Mouse (Mus musculus) embryonic fibroblast, embryonic 13.5 days (primary cell): ENCODE results near the gene Hmg20b.

ENCODE experiments used
- CTCF ChIP-seq: IDR thresholded peaks from 2 replicates; pipeline ENCODE4 v1.5.1; 2011; ENCODE audit warnings: mild to moderate bottlenecking, control low read depth, low read length, moderate library complexity, borderline replicate concordance; ENCODE audit not compliant: insufficient read depth
- POLR2A ChIP-seq: IDR thresholded peaks from 2 replicates; pipeline ENCODE4 v1.6.1; 2011; ENCODE audit warnings: low read depth, mild to moderate bottlenecking, control low read depth, low read length, moderate library complexity

- no peak for TF ChIP-seq POLR2A
- TF ChIP-seq CTCF = no peak
Observed at GRCm38 (mm10) chr10:81319330-81319699, 31.0 kb downstream of the Hmg20b start.
